Comparison of ENCODE assay signal across 11 mouse cellular contexts in genomic region chr4:87221586-87221985, GRCm38 (mm10). TPM values are rescaled to one million over a fixed set of nuclear protein-coding genes. Genes with fewer than 3 reads are reported as not detected.
DNase-seq lines count a peak whose midpoint lies in the region; ATAC-seq lines count a peak whose summit lies in the region.
"Had no signal": no experiment of that assay in that cellular context is flagged by ENCODE, and none has a peak within 500 bp of the region (broad histone marks: within the 10 kb centered on the region; RNA-seq: fewer than 3 reads in every experiment).

No protein-coding gene starts in this region.

- no peaks in the 10 kb centered on the region; the same call in 1 of the 2 replicates for H3K4me1 ChIP-seq in hindbrain, embryonic 16.5 days (ENCODE audit: control insufficient read depth, insufficient read depth, low read depth, low read length)
- no peaks in the 10 kb centered on the region for H3K4me1 ChIP-seq in hindbrain, embryonic 13.5 days (replicated peaks)
- no peaks in the 10 kb centered on the region for H3K4me1 ChIP-seq in embryonic facial prominence, embryonic 11.5 days (ENCODE audit: control insufficient read depth, insufficient read depth, low read length)
- H3K4me1 ChIP-seq: liver, embryonic 15.5 days had no signal

- no peak overlapping the region for H3K27ac ChIP-seq in hindbrain, embryonic 16.5 days (ENCODE audit: low read depth, low read length)
- no peak overlapping the region for H3K27ac ChIP-seq in hindbrain, embryonic 13.5 days
- no peak overlapping the region for H3K27ac ChIP-seq in embryonic facial prominence, embryonic 11.5 days (replicated peaks; ENCODE audit: low read depth, low read length)
- H3K27ac ChIP-seq: liver, embryonic 15.5 days had no signal

- no peak overlapping the region for H3K4me3 ChIP-seq in hindbrain, embryonic 16.5 days (ENCODE audit: low read length)
- H3K4me3 ChIP-seq in hindbrain, embryonic 13.5 days: no peak overlapping the region
- H3K4me3 ChIP-seq in embryonic facial prominence, embryonic 11.5 days (ENCODE audit: low read depth, low read length): no peak overlapping the region
- H3K4me3 ChIP-seq: liver, embryonic 15.5 days had no signal

- no peaks in the 10 kb centered on the region for H3K36me3 ChIP-seq in hindbrain, embryonic 16.5 days (ENCODE audit: control insufficient read depth, insufficient read depth, low read length)
- H3K36me3 ChIP-seq in hindbrain, embryonic 13.5 days: no peaks in the 10 kb centered on the region
- H3K36me3 ChIP-seq in embryonic facial prominence, embryonic 11.5 days (replicated peaks; ENCODE audit: control insufficient read depth, insufficient read depth, low read depth, low read length): no peaks in the 10 kb centered on the region
- H3K36me3 ChIP-seq: liver, embryonic 15.5 days had no signal

- H3K4me2 ChIP-seq in hindbrain, embryonic 16.5 days (ENCODE audit: low read length): no peak overlapping the region
- no peak overlapping the region for H3K4me2 ChIP-seq in hindbrain, embryonic 13.5 days
- no peak overlapping the region for H3K4me2 ChIP-seq in embryonic facial prominence, embryonic 11.5 days (ENCODE audit: low read depth, low read length)
- H3K4me2 ChIP-seq: liver, embryonic 15.5 days had no signal

- H3K9me3 ChIP-seq in hindbrain, embryonic 16.5 days (ENCODE audit: control insufficient read depth, low read length): peaks cover 2% of the 10 kb centered on the region; the same call in 1 of the 2 replicates
- no peaks in the 10 kb centered on the region for H3K9me3 ChIP-seq in hindbrain, embryonic 13.5 days
- H3K9me3 ChIP-seq in embryonic facial prominence, embryonic 11.5 days (replicated peaks; ENCODE audit: control insufficient read depth, low read length): no peaks in the 10 kb centered on the region
- H3K9me3 ChIP-seq: liver, embryonic 15.5 days had no signal

- no peaks in the 10 kb centered on the region for H3K27me3 ChIP-seq in hindbrain, embryonic 16.5 days (replicated peaks; ENCODE audit: control insufficient read depth, insufficient read depth, low read length)
- H3K27me3 ChIP-seq in hindbrain, embryonic 13.5 days: no peaks in the 10 kb centered on the region
- no peaks in the 10 kb centered on the region for H3K27me3 ChIP-seq in embryonic facial prominence, embryonic 11.5 days (ENCODE audit: control insufficient read depth, insufficient read depth, low read length)
- H3K27me3 ChIP-seq: liver, embryonic 15.5 days had no signal

- peak; percentile 45; the same call in 1 of the 2 replicates for ATAC-seq in hindbrain, embryonic 16.5 days
- ATAC-seq in hindbrain, embryonic 13.5 days (ENCODE audit: low FRiP score): no peak
- no peak for ATAC-seq in embryonic facial prominence, embryonic 11.5 days (replicated peaks; ENCODE audit: insufficient number of reproducible peaks, low FRiP score, low TSS enrichment, low read depth)
- ATAC-seq: inflammation-experienced regulatory T-cells, adult 6 months had no signal

- WGBS in hindbrain, embryonic 16.5 days: 69% methylated on average over 2 of the region's 2 CpGs
- WGBS in hindbrain, embryonic 13.5 days: 60% methylated on average over 2 of the region's 2 CpGs
- 41% methylated on average over 2 of the region's 2 CpGs for WGBS in embryonic facial prominence, embryonic 11.5 days

- no peak overlapping the region for H3K9ac ChIP-seq in hindbrain, embryonic 16.5 days (ENCODE audit: low read depth, low read length)
- H3K9ac ChIP-seq in hindbrain, embryonic 13.5 days: no peak overlapping the region
- H3K9ac ChIP-seq in embryonic facial prominence, embryonic 11.5 days (replicated peaks; ENCODE audit: low read length): no peak overlapping the region
- H3K9ac ChIP-seq: liver, embryonic 15.5 days had no signal

- peak; percentile 46 for DNase-seq in testis, postnatal 10 days (ENCODE audit: low spot score)
- no peak for DNase-seq in testis, postnatal 14 days (ENCODE audit: low spot score)
- peak; percentile 81 for DNase-seq in embryonic facial prominence, embryonic 11.5 days (ENCODE audit: low spot score)
- DNase-seq in right cerebral cortex, postnatal 10 days (ENCODE audit: low spot score in 2 of 2): no peak
- no peak for DNase-seq in left cerebral cortex, adult 9 months (ENCODE audit: low spot score in 2 of 2)
- DNase-seq in thymus, postnatal 4 days: no peak
- DNase-seq: thymus, postnatal 36 days had no signal

RNA-seq across cellular contexts. Expression of gene Slc24a2, which starts 8.7 kb away (rescaled TPM):
- 5.1 and 5.6 TPM in 2 replicates for polyA plus RNA-seq in hindbrain, embryonic 16.5 days (2015; fragmentation: Nextera tagmentation; extraction: Ambion mirVana)
- polyA plus RNA-seq in hindbrain, embryonic 13.5 days (2015; fragmentation: Nextera tagmentation; extraction: Ambion mirVana): 2.7 and 3.0 TPM in 2 replicates
- 0.39 and 1.2 TPM in 2 replicates for polyA plus RNA-seq in embryonic facial prominence, embryonic 11.5 days (2014; fragmentation: Nextera tagmentation; extraction: Ambion mirVana)
- polyA plus RNA-seq: liver, embryonic 15.5 days had no signal

Comparison
In these comparisons a context has a peak if more than half of its experiments do, and no peak if none do; other contexts are left out.
1. DNase-seq: peak in testis, postnatal 10 days (single experiment) and embryonic facial prominence, embryonic 11.5 days (single experiment); none in testis, postnatal 14 days (single experiment), right cerebral cortex, postnatal 10 days (0 of 2), left cerebral cortex, adult 9 months (0 of 2) and thymus, postnatal 4 days (single experiment).